Mouse (Mus musculus) ZHBTc4 (cell line): ENCODE results near the gene Ppp3ca.

Experiments
- DNase-seq: peaks from one replicate; pipeline ENCODE4 v3.0.0-alpha.2; 2011; ENCODE audit warnings: low read depth, low spot score

Ppp3ca gene

DNA sequence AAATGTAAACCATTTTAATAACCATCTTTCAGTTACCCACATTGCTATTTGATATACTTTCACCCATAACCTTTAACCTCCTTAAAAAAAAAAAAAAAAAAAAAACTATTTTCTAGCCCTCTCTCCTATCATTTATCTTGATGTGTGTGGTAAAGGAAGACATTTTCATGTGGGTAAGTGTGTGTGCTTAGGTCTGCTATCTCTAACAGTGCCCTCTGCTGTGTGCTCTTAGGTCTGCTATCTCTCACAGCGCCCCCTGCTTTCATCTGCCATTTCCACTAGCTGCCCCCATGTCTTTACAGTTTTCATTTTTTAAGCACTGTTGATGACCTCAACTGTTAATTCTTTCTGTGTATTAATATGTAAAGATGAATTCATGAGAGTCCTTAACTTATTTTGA, 235.7 kb downstream of the Ppp3ca start:
- no peak for DNase-seq

DNA sequence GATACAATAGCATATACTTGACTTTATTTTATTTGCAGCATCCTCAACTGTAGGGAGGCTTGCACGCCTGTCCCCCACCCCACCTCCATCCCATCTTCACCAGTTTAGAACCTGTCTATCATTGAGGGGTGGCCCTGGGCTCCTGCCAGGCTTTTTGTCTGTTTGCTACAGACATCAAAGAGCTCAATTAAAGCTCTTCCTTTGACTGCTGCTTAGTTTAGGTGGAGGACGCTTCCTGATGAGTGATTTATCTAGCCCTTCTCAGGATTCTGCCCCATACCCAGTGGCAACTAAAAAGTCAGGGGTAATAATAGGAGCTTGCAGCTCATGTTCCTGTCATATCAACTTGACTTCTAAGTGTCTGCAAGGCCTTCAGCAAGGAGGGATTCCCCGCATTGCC, 239.6 kb downstream of the Ppp3ca start:
- DNase-seq = no peak

DNA sequence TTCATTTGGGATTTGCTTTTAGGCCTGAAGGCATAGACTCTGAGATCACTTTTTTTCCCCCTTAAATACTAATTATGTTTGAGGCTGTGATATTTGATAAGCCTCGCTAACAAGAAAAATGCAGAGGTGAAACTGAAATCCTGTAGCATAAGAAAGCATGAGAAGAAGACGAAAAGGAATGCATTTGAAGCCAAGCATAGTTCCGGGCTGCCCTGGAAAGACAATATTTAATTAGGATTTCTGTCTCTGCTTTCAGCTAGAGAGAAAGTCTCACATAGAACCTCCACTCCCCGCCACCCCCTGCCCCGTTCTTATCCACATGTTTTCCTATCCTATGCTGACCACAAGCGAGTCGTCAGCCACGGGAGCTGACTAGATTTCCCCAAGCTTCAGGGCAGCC, 241.4 kb downstream of the Ppp3ca start:
- DNase-seq = no peak

DNA sequence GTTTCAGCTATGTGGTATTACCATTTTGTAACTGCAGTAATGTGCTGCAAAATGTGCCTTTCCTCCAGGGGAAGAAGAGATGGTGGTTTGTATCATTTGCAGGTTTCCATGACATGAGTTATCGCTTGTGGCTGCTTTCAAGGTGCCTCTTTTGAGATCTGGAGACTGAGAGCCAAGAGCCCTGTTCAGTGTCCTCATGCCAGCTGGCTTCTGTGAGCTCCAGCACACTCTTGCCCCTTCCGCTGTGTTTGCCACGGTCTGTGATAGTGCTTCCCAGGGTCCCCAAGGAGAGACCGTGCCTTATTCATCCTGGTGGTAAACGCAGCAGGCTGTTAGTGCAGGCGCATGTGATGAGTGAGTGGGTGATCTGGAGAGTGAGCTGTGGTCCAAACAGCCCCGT, 247.2 kb downstream of the Ppp3ca start:
- DNase-seq = no peak

DNA sequence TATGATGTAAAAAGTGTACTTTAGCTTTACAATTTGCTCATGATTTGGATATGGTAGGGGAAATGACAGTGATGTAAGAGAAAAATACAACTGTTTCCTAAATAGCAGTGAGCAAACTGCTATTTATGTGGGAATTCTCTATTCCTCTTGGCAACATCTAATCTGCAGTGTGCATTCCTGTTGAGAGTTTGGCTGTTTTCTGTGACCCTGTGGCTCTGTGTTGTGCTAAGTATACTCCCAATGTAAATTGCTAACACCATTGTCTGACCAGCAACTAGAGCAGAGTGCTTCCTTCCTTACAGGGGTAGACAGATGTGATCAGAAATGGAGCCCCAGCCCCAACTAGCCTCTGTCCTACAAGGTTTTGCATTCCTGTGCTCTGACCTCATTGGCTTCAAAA, 263.1 kb downstream of the Ppp3ca start:
- DNase-seq = peak; percentile 5

DNA sequence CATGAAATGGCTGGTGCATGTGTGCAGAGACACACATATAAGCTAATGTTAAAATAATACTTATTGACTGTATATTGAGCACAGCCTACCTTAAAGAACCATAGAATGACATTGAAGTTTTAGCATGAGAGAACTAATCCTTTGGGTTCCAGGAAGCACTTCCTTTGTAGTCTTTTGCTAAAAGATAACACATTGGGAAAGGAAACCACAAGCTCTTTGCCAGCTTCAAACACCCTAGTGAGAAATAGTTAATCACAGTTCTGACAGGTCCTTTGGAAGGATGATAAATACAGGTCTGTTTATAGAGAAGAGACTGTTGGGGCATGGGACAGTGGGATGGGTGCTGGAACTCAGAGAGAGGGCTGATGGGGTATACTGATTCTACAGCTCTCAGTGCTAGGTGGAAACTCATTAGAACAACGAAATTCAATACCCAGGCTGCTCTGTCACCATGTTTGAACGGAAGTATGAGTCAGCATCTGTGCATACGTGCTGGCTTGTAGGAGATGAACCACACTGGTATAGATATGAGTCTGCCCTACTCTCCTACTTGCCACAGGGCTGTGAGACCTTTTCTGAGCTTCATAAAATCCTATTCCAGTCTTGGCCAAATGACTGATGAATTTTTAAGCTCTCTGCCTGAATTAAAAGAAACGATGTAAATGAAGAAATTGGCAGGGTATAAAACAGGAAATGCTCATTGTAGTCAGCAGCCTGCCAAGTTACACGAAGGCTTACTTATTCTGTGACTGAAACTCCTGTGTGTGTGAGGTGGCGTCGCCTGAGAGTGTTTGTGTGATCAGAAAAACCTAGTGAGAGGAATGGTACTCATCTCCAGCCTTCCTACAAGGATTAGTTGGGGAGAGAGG, 271.0 kb downstream of the Ppp3ca start:
- no peak for DNase-seq

DNA sequence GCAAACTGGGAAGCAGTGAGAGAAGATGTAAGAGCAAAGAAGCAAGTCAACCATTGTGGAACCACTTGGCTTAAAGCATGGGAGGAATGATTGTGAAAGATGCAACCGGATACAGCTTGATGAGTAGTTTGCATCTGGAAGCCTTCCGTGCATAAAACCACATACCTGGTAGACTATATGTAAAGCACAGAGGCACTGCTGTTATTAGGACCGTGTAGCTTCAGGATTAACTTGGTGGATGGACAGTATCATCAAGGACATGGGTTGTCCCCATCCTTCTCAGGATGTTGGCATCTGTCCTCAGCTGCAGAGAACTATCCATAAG, 271.6 kb downstream of the Ppp3ca start:
- no peak for DNase-seq

DNA sequence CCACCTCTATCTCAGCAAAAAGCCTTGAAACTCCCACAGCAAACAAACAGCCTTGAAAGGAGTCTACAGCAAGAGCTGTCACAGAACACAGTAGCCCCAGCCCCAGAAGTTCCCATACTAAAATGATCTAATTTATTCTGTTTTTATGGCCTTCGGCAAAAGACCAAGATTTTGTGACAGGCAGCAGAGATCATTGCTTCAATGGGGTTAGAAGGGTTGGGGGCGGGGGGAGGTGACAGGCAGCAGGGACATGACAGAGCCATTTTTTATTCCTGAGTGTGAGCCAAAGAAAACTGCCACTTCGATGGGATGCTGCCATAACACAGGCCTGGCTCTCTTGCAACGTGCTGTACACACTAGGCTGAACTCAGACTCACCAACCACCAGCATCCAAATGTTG, 275.6 kb downstream of the Ppp3ca start:
- no peak for DNase-seq

GRCm38 (mm10) chr3:136946662-136947061, 276.7 kb downstream of the Ppp3ca start:
- DNase-seq = no peak

DNA sequence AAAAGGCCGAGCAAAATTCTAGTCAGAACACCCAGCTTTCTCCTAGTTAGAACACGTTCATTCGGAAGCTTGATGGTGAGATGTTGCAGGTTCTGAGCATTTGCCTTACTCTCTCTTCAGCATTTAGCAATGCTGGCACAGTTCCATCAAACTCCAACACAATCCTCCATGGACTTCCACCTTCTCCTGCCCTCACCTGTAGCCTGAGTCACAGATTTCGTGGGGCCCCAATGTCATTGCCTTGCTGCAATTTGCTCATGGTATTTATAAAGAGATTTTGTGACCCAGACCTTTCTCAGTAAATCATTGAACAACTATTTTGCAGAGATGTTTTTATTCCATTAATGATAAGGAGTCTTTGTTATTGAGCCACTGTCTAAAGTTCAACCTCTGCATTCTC, 278.2 kb downstream of the Ppp3ca start:
- no peak for DNase-seq

- no peak for DNase-seq
Measured at GRCm38 (mm10) chr3:136951792-136952191, 281.9 kb downstream of the Ppp3ca start.

DNA sequence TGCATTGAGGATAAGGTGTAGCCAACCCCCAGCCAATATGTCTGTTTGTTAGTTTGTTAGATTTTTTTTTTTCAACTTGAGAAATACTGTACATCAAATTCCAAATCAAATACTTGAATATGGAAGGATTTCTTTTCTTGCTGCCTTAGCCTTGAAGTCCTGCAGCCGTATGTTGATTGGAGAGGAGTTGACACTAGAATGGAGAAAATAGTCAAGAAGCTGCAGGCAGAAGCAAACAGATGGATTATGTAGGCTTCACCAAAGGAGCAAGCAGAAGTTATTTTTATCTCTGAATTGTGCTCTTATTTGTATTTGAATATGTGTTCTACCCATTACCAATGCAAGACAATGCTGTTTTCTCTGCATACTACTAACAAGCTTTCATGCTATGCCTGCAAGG, 282.9 kb downstream of the Ppp3ca start:
- no peak for DNase-seq

DNA sequence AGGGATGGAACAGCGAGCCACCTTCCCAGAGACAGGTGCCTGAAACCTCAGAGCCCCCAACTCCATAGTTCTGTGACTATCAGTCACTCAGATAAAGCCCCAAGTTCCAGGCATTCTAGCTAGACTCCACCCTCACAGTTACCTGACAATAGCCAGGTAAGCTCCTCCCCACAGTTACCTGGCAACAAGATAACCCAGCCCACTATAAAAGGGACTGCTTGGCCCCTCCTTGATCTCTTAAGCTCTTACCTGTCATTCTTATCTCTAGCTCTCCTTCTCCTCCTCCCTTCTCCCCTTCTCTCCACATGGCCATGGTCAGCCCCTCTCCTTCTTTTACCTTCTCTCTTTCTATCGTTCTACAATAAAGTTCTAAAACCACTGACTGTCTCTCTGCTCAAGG, 285.1 kb downstream of the Ppp3ca start:
- no peak for DNase-seq

GRCm38 (mm10) chr3:136960314-136960713, 290.4 kb downstream of the Ppp3ca start:
- no peak for DNase-seq

GRCm38 (mm10) chr3:136966786-136967185, 296.9 kb downstream of the Ppp3ca start:
- no peak for DNase-seq

DNA sequence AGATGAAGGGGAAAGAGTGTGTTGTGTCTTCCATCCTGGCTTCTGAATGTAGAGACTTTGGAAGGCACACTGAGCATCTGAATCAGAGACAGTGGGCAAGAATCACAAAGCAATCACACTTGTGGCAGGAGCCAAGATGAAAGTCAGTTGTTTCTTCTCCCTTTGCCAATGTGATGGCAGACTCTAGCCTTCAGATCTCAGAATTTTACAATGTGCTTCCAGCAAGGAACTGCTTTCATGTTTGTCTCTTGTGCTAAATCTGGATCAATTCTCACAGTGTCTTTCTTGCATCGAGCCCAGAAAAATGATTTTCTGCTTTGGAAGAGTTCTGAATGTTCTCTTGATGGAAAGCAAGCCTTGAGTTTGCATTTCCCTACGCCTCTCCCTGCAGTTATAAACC, 297.6 kb downstream of the Ppp3ca start:
- DNase-seq = no peak

GRCm38 (mm10) chr3:136969796-136970195, 299.9 kb downstream of the Ppp3ca start:
- DNase-seq = no peak

- no peak for DNase-seq
Measured at GRCm38 (mm10) chr3:136977859-136978258, 307.9 kb downstream of the Ppp3ca start.

- no peak for DNase-seq
Measured at GRCm38 (mm10) chr3:136980915-136981588, 311.1 kb downstream of the Ppp3ca start.

DNA sequence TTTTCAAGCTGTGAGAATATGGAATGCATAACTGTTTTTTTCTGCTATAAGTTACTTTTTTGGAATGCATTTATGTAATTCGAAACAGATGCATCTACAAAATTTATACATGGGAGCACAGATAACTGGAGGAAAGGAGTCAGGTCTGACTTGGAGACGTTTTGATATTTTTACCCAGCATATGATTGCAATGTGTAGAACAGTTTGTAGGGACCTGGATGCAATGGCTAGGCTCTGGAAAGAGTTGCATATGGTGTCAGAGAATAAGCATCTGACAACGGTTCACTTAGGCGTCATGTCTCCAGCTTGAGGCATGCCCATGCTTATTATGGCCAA, 311.6 kb downstream of the Ppp3ca start:
- no peak for DNase-seq

DNA sequence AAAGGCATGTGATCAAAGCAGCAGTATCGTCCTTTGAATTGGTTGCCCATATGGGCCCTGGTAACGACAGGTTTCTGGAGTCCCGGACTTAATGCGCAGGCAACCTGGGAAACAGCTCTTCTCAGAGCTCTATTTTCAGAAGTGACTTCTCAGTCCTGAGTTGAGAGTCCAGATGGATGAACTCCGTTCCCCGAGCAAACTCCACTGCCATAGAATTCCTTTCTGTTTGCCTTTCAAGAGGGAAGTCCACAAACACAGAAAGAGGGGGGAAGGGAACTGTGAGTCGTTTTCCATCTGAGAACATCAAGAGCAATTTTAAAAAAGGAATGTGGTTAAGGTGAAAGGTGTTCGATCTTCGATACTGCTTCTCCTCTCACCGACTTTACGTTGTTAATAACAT, 312.1 kb downstream of the Ppp3ca start:
- DNase-seq = no peak

- no peak for DNase-seq
Measured at GRCm38 (mm10) chr3:136986096-136986881, 316.4 kb downstream of the Ppp3ca start.
